Mouse (Mus musculus) adipocyte (in vitro differentiated cells): ENCODE data around the gene Vcam1.

ENCODE experiments used
- DNase-seq: peaks from one replicate; pipeline ENCODE4 v3.0.0-alpha.2; 2016; ENCODE audit warnings: low spot score

The Vcam1 gene

GRCm38 (mm10) chr3:116129259-116129738, at the start of gene Vcam1:
Gene Vcam1 (minus strand): TSS chr3:116129688.
- peak; percentile 86 for DNase-seq

- DNase-seq = no peak
These were observed 45.6 kb upstream of the Vcam1 start for GRCm38 (mm10) chr3:116175106-116175505.

DNA sequence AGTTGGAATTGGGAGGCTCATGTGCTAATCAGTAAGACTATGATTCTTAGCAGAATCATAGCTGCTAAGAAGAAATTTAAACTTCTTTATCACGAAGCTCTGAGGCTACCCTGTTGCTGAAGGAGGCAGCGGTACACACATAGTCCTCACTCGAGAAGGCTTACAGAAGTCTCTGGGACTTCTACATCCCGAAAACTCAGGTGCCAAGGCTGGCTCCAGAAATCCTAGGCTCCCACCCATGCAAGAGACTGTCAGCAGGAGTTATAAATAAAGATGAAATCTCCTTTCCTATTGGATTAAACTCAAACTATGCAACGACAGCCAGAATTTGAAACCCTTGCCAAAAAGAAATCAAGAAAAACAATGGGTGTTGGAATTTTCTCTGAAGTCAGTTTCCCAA, 42.0 kb upstream of the Vcam1 start:
- DNase-seq = no peak

GRCm38 (mm10) chr3:116168056-116168455, 38.6 kb upstream of the Vcam1 start:
- no peak for DNase-seq

- no peak for DNase-seq
These were observed 36.8 kb upstream of the Vcam1 start for GRCm38 (mm10) chr3:116166296-116166695.

DNA sequence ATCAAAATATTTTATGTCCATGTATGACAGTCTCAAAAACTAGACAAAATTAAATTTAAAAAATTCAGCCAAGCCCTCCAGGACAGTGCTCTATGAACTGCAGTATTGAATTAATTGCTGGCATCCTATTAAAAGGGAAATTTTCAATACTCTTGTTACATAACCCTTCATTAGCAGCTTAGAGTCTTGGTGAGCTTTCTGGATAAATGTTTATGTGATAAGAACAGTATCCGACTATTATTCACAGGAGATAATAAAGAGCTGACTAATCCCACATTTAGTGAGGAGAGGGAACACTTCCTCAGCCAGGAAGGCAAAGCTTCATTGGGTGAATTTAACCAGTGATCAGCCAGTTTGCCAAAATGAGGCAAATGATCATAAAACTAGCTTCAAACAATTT, 35.5 kb upstream of the Vcam1 start:
- no peak for DNase-seq

DNA sequence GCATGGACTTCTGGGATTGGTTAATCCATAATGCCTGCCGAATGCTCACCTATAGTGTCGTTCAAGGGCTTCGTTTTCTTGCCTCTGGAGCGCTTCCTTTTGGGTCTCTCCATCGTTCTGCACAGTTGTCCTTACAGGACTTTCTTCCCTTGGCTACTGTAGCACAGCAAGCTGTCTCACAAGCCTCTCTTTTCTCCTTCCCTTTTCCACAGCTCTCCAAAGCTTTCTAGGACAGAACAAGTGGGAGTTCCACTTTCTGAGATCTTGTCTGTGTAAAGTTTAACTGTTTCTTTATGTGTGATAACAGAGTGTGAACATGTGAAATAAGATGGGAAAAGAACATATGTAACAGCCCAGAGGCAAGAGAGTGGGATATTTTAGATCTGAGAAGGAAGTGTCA, 34.0 kb upstream of the Vcam1 start:
- DNase-seq = no peak

DNA sequence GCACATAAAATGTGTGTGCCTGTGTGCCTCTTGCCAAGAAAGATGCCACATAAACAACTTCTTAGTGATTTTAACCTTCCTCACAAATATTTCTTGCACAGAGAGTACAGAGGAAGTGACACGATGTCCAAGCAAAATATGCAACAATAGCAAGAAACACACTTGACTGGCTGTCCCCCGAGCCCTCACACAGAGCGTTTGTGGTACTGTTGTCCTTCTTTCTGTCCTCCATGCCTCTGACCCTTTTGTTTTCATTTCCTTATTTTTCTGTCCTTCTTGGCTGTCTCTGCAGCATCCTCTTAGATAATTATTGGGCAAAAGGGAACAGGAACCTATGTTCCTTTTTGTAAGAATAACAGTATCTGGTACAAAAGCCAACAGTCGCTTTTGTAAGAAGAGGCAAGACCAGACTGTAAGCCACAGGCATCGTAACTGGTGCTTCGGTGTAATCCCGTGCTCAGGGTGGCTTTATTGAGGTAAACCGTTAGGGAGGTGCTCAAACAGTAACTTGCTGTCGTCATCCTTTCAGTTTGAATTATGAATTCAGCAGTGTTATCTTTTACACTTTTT, 32.7 kb upstream of the Vcam1 start:
- DNase-seq = peak; percentile 52

GRCm38 (mm10) chr3:116159376-116159775, 29.9 kb upstream of the Vcam1 start:
- no peak for DNase-seq

DNA sequence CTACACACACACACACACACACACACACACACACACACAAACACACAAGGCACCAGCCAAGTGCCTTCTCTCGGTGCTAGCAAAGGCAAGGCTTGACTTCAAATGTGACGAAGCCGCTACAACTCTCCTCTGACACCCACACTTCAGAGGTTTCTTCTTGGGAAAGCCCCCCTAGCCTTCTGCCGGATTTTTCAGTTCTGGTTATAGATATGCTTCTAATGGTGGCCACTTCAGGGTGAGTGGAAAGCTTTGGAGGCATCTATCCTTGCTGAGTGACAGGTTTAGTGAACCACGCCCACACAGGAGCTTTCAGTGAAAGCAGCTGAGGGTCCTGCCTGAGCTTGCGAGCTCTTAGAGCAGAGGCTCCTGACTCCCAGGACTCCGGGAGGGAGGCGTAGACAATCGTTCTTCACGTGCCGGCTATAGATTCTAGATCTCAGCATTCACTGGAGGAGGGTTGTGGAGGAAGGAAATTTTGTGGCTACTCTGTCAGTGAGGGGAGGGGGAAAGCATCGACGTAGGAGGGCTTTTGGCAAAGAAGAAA, 28.0 kb upstream of the Vcam1 start:
- DNase-seq = no peak

DNA sequence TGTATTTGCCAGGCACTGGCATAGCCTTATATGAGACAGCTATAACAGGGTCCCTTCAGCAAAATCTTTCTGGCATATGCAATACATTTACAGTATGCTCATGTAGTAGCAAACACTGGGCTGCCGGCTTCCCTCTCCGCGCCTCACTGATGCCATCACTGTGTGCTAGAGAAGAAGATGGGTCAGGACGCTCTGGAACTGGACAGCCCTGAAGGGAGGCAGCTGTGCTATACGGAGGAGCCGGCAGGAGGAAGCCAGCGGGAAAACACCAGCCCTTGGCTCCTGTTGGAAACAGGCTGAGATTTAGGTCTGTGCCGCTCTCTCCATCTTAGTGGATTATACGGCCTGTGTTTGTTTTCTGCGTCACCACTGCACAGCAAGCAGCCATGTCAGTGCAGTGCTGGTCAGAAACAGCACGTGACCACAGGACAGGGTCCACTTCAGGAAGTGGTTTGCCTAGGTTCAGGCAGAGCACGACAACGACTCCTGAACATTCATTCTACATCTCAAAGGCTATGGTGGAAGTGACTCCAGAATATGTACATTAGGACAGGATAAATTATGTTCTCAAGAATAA, 20.7 kb upstream of the Vcam1 start:
- DNase-seq = no peak

DNA sequence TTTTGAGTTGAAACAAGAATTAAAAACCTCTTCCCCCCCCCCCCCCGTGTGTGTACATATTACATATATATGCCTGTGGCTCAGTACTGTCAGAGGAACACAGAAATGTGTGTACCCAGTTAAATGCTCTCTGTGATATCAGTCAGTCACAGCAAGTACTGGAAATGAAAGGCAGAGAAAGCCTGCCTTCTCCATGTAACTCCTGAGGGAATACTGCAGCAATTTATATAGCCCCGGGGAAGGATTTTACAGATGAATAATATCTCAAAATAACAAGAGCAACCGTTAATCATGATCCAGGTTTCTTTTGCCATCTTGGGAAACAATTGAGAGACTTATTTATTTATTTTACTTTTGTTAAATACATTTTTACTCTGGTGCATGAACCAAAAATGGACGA, 19.6 kb upstream of the Vcam1 start:
- no peak for DNase-seq

DNA sequence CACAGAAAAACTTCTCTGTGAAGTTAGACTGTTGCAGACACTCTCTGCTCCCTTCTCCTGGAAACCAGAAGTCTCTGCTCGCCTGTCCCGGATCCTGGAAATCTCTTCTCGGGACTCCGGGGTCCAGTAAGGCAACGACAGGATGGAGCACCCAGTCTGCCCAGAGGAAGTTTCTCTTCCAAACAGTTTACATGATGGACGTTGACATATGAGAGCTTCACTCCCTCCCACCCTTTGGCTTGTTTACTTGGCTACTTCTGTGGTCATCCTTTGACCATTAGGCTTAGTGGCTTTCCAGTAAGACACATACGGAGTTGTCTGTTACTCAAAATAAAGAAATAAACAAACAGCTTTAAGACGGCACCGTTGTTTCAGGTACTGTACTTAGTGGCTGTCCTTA, 19.2 kb upstream of the Vcam1 start:
- no peak for DNase-seq

GRCm38 (mm10) chr3:116141226-116141625, 11.7 kb upstream of the Vcam1 start:
- no peak for DNase-seq

DNA sequence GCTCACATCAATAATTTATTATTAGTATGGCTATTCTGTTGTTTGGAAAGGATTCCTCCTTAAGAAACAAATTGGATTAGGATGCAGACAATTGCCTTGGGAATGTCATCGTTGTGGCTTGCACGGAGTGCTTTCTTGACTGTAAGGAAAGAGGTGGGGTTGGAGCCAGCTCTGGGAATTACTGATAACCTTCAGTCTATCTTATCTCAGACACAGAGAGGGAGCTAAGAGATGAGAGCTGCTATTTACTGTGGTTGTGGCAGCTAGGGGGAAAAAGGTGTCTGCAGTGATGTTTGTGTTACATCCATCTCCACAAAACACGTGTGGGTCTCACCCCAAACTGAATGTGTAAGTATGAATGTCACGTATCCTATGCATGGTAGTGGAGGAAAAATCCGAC, 9.5 kb upstream of the Vcam1 start:
- no peak for DNase-seq

DNA sequence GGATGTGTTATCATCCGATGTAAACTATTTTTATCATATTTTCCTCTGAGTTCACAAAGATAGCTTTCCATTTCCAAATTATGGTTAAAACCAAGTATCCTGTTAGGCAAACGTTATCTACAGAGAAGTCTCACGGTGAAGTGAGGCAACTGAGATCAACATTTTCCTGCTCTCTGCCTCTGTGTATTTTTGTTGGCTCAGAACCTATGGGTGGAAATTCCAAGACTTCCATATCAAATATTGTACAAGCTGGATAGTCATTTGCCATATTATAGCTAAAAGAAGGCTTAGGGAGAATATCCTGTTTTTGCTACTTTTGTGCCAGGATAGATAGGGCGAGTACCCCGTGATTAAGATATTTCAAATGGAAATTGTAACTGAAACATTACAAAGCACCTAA, 8.6 kb upstream of the Vcam1 start:
- DNase-seq = peak; percentile 39

DNA sequence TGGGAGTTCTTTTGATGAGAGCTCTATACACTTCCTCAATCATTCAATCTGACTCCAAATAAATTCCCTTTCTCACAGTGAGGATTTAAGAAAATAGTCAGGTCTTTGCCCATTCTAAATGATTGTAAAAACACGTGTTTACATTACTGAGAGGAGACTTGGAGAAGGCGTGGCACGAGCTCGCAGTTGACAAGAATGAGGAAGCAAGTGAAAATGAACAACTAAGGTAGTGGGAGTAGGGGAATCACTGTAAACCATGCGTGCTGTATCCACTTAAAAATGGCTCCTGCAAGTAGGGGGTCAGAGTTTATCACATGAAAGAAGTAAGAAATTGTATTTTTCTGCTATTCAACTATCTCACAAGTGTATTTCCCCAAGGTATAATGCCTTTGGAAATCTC, 3.9 kb upstream of the Vcam1 start:
- DNase-seq = no peak

DNA sequence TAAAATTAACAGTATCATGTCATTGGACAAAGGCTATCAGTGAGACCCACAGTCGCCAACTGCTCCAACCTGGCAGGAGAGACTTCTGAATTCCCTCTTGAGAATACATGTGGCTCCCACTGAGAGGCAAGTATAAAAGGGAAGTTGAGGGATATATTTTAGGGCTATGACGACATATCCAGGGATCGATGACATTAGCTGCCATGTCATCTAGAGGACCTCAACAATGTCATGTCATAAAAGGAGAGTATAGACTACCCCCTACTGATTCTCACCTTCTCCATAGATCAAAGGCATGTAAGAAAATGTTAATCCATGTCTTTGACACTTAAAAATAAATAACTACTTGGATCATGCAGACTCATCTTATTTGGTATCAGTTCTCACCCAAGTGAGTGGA, 1.2 kb upstream of the Vcam1 start:
- no peak for DNase-seq

- peak; percentile 38 for DNase-seq
These were observed 530 bp upstream of the Vcam1 start for GRCm38 (mm10) chr3:116129841-116130595.

- peak; percentile 61 for DNase-seq
These were observed 930 bp downstream of the Vcam1 start for GRCm38 (mm10) chr3:116128311-116129204.

DNA sequence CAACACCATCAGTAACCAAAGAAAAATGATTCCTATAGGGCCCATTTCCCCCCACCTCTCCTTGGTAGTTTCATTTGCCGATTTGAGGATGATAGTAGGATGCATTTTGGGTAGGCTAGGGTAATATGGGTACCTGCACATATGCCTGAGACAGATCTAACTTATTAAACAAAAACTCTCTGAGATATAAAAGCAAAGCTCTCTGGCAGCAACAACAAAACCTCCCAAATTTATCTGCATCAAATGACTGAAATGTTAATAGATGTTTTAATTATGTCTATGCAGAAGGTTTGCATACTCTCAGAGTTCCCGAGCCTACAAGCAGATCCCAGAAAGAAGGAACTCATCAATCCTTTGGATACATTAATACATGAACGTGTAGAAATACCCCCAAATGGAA, 1.7 kb downstream of the Vcam1 start:
- DNase-seq = no peak

DNA sequence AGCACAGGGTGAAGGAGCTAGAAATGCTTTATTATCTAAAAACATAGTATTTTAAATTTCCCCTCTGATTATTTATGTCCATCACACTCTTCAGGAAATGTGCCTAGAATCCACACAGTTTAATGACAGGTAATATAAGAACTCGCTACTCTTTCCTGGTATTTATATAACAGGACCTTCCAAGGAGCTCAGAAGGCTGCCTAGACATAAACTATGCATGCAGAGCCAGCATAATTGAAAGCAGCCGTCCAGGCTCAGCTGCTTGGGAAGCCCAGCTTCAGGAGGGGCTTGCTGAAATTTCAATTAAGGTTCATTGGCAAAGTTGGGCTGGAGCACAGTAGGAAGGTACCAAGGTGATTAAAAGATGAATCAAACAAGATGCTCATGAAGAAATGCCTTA, 2.2 kb downstream of the Vcam1 start:
- peak; percentile 34 for DNase-seq
